Mouse (Mus musculus) neural tube, embryonic 14.5 days (tissue): ENCODE data around the gene Nutm2. TPM values are rescaled to one million over a fixed set of nuclear protein-coding genes. Genes with fewer than 3 reads are reported as not detected.
"Not testable (repeated sequence)": the region's sequence is repeated elsewhere in the genome, so short reads cannot be mapped to it uniquely, and the experiment has no call there.

Source experiments
- ATAC-seq: fragments of 200-750 bp; cut with Nextera tagmentation; 2 replicates; pipeline ENCODE4 v1.8.0; 2017; ENCODE audit warnings: low read depth, mild to moderate bottlenecking, moderate TSS enrichment, moderate library complexity
- H3K27ac ChIP-seq: fragments of 300-500 bp; sonication (generic); 2 replicates; pipeline ENCODE4 v1.5.1; 2014; ENCODE audit warnings: low read depth, mild to moderate bottlenecking, control low read depth, low read length, moderate library complexity, mixed read lengths
- H3K27me3 ChIP-seq: fragments of 300-500 bp; sonication (generic); 2 replicates; pipeline ENCODE4 v1.6.1; 2014; ENCODE audit warnings: low read length; ENCODE audit not compliant: control insufficient read depth, insufficient read depth
- H3K36me3 ChIP-seq: fragments of 300-500 bp; sonication (generic); 2 replicates; pipeline ENCODE4 v1.6.1; 2014; ENCODE audit warnings: low read length, mixed read lengths; ENCODE audit not compliant: control insufficient read depth, insufficient read depth
- H3K4me1 ChIP-seq: fragments of 300-500 bp; sonication (generic); 2 replicates; pipeline ENCODE4 v1.6.1; 2014; ENCODE audit warnings: low read length; ENCODE audit not compliant: control insufficient read depth, insufficient read depth
- H3K4me2 ChIP-seq: fragments of 300-500 bp; sonication (generic); 2 replicates; pipeline ENCODE4 v1.6.1; 2014; ENCODE audit warnings: mild to moderate bottlenecking, low read depth, low read length, control low read depth
- H3K4me3 ChIP-seq: fragments of 300-500 bp; sonication (generic); 2 replicates; pipeline ENCODE4 v1.5.1; 2014; ENCODE audit warnings: low read depth, low read length, control low read depth, mixed read lengths
- H3K9ac ChIP-seq: fragments of 300-500 bp; sonication (generic); replicated peaks from 2 replicates; pipeline ENCODE4 v1.6.1; 2014; ENCODE audit warnings: low read depth, mild to moderate bottlenecking, control low read depth, low read length, mixed read lengths
- H3K9me3 ChIP-seq: fragments of 300-500 bp; sonication (generic); 2 replicates; pipeline ENCODE4 v1.6.1; 2016; ENCODE audit warnings: low read length; ENCODE audit not compliant: control insufficient read depth
- WGBS: fragments of 180-500 bp; shearing (Covaris S2); extraction: QIAGEN DNeasy Blood & Tissue Kit; methylation state at CpG from one replicate; pipeline ENCODE4 v1.1.7; 2014; 5-methylcytosine and 5-hydroxymethylcytosine counted together
- polyA plus RNA-seq: library from polyadenylated mRNA; unstranded; fragments of >200 nt; fragmentation: Nextera tagmentation; extraction: Ambion mirVana; gene quantifications from 2 replicates; pipeline ENCODE4 v1.2.1, GENCODE M21; 2014

The Nutm2 gene
- not detected in 2 replicates for polyA plus RNA-seq

- WGBS: 85% methylated on average over 4 of the region's 4 CpGs
- H3K4me1 ChIP-seq: no peaks in the 10 kb centered on the region
- no peaks in the 10 kb centered on the region for H3K36me3 ChIP-seq
- H3K4me2 ChIP-seq: no peak within 1 kb of the TSS
- no peaks in the 10 kb centered on the region for H3K9me3 ChIP-seq
- no peak within 1 kb of the TSS for H3K4me3 ChIP-seq
- H3K9ac ChIP-seq: no peak within 1 kb of the TSS
- H3K27ac ChIP-seq: no peak within 1 kb of the TSS
- no peak for ATAC-seq
- H3K27me3 ChIP-seq: no peaks in the 10 kb centered on the region
These were observed at the start of gene Nutm2 for GRCm38 (mm10) chr13:50467007-50467406. Gene Nutm2 (plus strand): TSS chr13:50467307.

GRCm38 (mm10) chr13:50417389-50418183 is 49.5 kb upstream of the Nutm2 start, which contains the start of gene Fbxw17:
Gene Fbxw17 (plus strand): TSS chr13:50417864.
- Histone ChIP-seq H3K4me1 (peaks cover 11% of the 10 kb centered on the region; the same call in 1 of the 2 replicates), H3K4me3 (peak within 1 kb of the TSS; percentile 69), H3K36me3 (peaks cover 12% of the 10 kb centered on the region; the same call in 1 of the 2 replicates), H3K4me2 (peak within 1 kb of the TSS; percentile 62), H3K9ac (peak within 1 kb of the TSS; percentile 77), H3K27me3 (no peaks in the 10 kb centered on the region), H3K27ac (peak within 1 kb of the TSS; percentile 44; the same call in 1 of the 2 replicates), H3K9me3 (no peaks in the 10 kb centered on the region)
- ATAC-seq: peak; percentile 98
- 12% methylated on average over 31 of the region's 35 CpGs for WGBS

DNA sequence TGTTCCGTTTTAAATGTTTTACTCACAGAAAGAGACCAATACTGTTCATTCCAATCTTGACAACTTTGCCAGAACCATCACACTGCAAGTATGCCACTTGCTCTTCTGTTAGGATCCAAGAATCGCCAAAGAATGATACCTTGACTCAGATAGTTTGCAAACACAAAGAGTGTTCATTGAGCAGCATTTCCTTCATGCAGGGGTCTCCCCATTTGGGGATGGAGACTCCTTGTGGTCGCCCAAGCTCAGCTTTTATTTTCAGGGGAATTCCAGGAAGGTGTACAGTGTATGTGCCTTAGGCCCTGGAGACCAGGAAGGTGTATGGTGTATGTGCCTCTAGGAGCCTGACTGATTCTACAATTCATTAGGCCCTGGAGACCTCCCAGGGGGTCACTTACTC is 48.7 kb upstream of the Nutm2 start:
- Histone ChIP-seq H3K27me3 (no peaks in the 10 kb centered on the region), H3K9me3 (no peaks in the 10 kb centered on the region), H3K9ac (peak overlapping the region; percentile 77; the same call in 1 of the 2 replicates), H3K4me3 (peak overlapping the region; percentile 69), H3K27ac (no peak overlapping the region), H3K4me2 (peak overlapping the region; percentile 62), H3K36me3 (peaks cover 19% of the 10 kb centered on the region), H3K4me1 (peaks cover 11% of the 10 kb centered on the region; the same call in 1 of the 2 replicates)
- WGBS: 47% methylated on average over 3 of the region's 3 CpGs
- 0 out of 2 replicates have a peak, but pooled peaks have one; percentile 9 for ATAC-seq

DNA sequence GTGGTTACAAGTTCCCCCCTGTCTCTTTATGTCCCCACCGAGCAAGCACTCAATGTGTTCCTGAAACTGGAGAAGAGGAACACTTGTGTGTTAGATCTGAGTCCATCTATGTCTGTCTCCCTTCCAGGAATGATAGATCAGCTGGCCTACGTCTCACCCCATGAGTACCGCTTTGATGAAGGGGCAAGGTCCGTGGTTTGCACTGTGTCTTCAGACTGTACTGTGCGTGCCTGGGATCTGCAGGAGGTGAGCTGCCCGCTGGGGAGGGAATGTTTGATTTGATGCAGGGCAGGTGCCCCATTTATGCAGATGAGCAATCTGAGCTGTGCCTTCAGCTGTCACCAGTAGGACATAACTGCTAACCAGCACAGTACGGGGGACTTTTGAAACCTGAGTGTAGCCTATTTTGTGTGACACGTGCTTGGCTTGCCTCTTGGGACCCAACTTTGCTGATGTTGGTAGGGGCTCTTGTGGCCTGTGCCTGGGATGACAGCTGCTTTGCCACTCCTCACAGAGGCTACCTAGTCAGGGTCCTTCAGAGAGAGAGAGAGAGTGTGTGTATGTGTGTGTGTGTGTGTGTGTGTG is 43.4 kb upstream of the Nutm2 start:
- Histone ChIP-seq H3K9ac (no peak overlapping the region), H3K27ac (no peak overlapping the region), H3K4me1 (0 out of 2 replicates have a peak, but pooled peaks cover 3% of the 10 kb centered on the region), H3K4me3 (no peak overlapping the region), H3K4me2 (no peak overlapping the region), H3K9me3 (no peaks in the 10 kb centered on the region), H3K36me3 (peaks cover 57% of the 10 kb centered on the region), H3K27me3 (no peaks in the 10 kb centered on the region)
- 91% methylated on average over 8 of the region's 8 CpGs for WGBS
- no peak for ATAC-seq

DNA sequence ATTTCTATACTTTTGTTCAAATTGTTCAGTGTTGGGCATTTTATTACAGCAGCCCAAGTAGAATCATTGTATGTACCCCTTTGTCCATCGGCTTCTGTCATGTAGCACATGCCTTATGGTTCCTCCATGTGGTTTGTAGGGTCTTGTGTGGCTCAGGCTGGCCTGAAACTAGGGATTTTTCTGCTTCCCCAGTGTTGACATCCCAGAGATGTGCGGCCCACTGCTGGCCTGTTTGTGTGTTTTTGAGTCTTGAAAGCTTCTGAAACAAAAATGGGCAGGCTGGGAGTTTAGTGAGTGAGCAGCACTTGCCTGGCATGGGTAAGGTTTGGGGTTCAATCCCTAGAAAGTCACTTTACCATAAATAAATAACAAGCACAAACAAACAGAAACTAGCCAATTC is 42.6 kb upstream of the Nutm2 start:
- no peak for ATAC-seq
- Histone ChIP-seq H3K4me2 (no peak overlapping the region), H3K4me1 (no peaks in the 10 kb centered on the region), H3K27me3 (no peaks in the 10 kb centered on the region), H3K27ac (no peak overlapping the region), H3K4me3 (no peak overlapping the region), H3K36me3 (peaks cover 57% of the 10 kb centered on the region), H3K9me3 (no peaks in the 10 kb centered on the region), H3K9ac (no peak overlapping the region)
- 93% methylated on average over 2 of the region's 2 CpGs for WGBS

- Histone ChIP-seq H3K4me3 (no peak overlapping the region), H3K4me1 (no peaks in the 10 kb centered on the region), H3K4me2 (no peak overlapping the region), H3K27ac (no peak overlapping the region), H3K9me3 (no peaks in the 10 kb centered on the region), H3K9ac (no peak overlapping the region), H3K36me3 (peaks cover 49% of the 10 kb centered on the region), H3K27me3 (no peaks in the 10 kb centered on the region)
- WGBS: 91% methylated on average over 4 of the region's 4 CpGs
- no peak for ATAC-seq
These were observed 40.4 kb upstream of the Nutm2 start for GRCm38 (mm10) chr13:50426686-50427085.

DNA sequence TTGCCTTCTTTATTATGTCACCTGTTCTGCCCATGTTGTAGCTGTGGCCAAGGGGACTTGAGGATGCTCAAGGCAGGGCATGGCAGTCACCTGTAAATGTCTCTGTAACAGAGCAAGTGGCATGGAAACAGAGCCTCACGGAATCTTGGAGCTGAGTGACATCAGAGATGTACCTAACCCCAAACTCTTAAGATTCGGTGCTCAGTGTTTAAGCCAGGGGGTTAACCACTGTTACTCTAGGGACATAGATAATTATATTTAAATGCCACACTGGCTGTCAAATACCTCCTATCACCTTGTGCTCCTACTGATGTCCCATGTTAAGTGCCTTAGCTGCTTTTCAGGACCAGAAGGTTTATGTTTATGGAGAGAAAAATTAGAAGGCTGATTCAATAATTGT is 23.3 kb upstream of the Nutm2 start, which contains the start of gene Gm47429:
Gene Gm47429 (minus strand): TSS at position 101 of the 400 bp plus-strand sequence.
- Histone ChIP-seq H3K9ac (no peak within 1 kb of the TSS), H3K36me3 (no peaks in the 10 kb centered on the region), H3K4me3 (no peak within 1 kb of the TSS), H3K9me3 (no peaks in the 10 kb centered on the region), H3K4me1 (no peaks in the 10 kb centered on the region), H3K27me3 (no peaks in the 10 kb centered on the region), H3K4me2 (no peak within 1 kb of the TSS), H3K27ac (no peak within 1 kb of the TSS)
- WGBS: 85% methylated on average over 2 of the region's 2 CpGs
- no peak for ATAC-seq

- H3K36me3 ChIP-seq: no peaks in the 10 kb centered on the region
- 57% methylated on average over 4 of the region's 4 CpGs for WGBS
- ATAC-seq: no peak
- no peaks in the 10 kb centered on the region for H3K9me3 ChIP-seq
- no peak overlapping the region for H3K4me2 ChIP-seq
- H3K27me3 ChIP-seq: no peaks in the 10 kb centered on the region
- H3K9ac ChIP-seq: no peak overlapping the region
- H3K27ac ChIP-seq: no peak overlapping the region
- H3K4me1 ChIP-seq: no peaks in the 10 kb centered on the region
- H3K4me3 ChIP-seq: no peak overlapping the region
These were observed 21.8 kb upstream of the Nutm2 start for GRCm38 (mm10) chr13:50445261-50445660.

- H3K9ac ChIP-seq, H3K4me3 ChIP-seq, H3K4me2 ChIP-seq, H3K36me3 ChIP-seq, H3K4me1 ChIP-seq, H3K9me3 ChIP-seq, ATAC-seq, H3K27me3 ChIP-seq, H3K27ac ChIP-seq: not testable (repeated sequence)
- 78% methylated on average over 9 of the region's 9 CpGs for WGBS
These were observed 14.8 kb upstream of the Nutm2 start for GRCm38 (mm10) chr13:50452266-50452665.
